Mouse (Mus musculus) forebrain, postnatal 0 days (tissue): ENCODE measurements around the gene Nsun2. TPM values are rescaled to one million over a fixed set of nuclear protein-coding genes. Genes with fewer than 3 reads are reported as not detected.

Source experiments
- ATAC-seq: fragments of 200-750 bp; cut with Nextera tagmentation; 2 replicates; pipeline ENCODE4 v1.8.0; 2017; ENCODE audit warnings: mild to moderate bottlenecking, moderate library complexity
- DNase-seq: peaks from one replicate; pipeline ENCODE4 v3.0.0-alpha.2; 2015
- H3K27ac ChIP-seq: fragments of 300-500 bp; sonication (generic); 2 replicates; pipeline ENCODE4 v1.5.1; 2014; ENCODE audit warnings: low read depth, mild to moderate bottlenecking, antibody characterized with exemption, low read length, moderate library complexity, mixed read lengths
- H3K27me3 ChIP-seq: fragments of 300-500 bp; sonication (generic); 2 replicates; pipeline ENCODE4 v1.6.1; 2014; ENCODE audit warnings: mild to moderate bottlenecking, low read length, mixed read lengths; ENCODE audit not compliant: insufficient read depth
- H3K36me3 ChIP-seq: fragments of 300-500 bp; sonication (generic); 2 replicates; pipeline ENCODE4 v1.6.1; 2014; ENCODE audit warnings: mild to moderate bottlenecking, moderate library complexity; ENCODE audit not compliant: insufficient read depth
- H3K4me1 ChIP-seq: fragments of 300-500 bp; sonication (generic); 2 replicates; pipeline ENCODE4 v1.6.1; 2014; ENCODE audit warnings: antibody characterized with exemption; ENCODE audit not compliant: insufficient read depth
- H3K4me2 ChIP-seq: fragments of 300-500 bp; sonication (generic); 2 replicates; pipeline ENCODE4 v1.6.1; 2014; ENCODE audit warnings: low read depth, mild to moderate bottlenecking, moderate library complexity
- H3K4me3 ChIP-seq: fragments of 300-500 bp; sonication (generic); 2 replicates; pipeline ENCODE4 v1.5.1; 2014; ENCODE audit warnings: low read depth, low read length, mixed read lengths
- H3K9ac ChIP-seq: fragments of 300-500 bp; sonication (generic); 2 replicates; pipeline ENCODE4 v1.6.1; 2014; ENCODE audit warnings: mild to moderate bottlenecking
- H3K9me3 ChIP-seq: fragments of 300-500 bp; sonication (generic); 2 replicates; pipeline ENCODE4 v1.6.1; 2016; ENCODE audit warnings: low read length
- CTCF ChIP-seq: sonication (generic); IDR thresholded peaks from 2 replicates; pipeline ENCODE4 v1.5.1; 2016; ENCODE audit warnings: antibody characterized with exemption, control low read depth, low read depth
- WGBS: fragments of 180-500 bp; shearing (Covaris S2); extraction: QIAGEN DNeasy Blood & Tissue Kit; methylation state at CpG from one replicate; pipeline ENCODE4 v1.1.7; 2014; 5-methylcytosine and 5-hydroxymethylcytosine counted together
- polyA plus RNA-seq: library from polyadenylated mRNA; unstranded; fragments of >200 nt; fragmentation: Nextera tagmentation; extraction: Ambion mirVana; gene quantifications from 2 replicates; pipeline ENCODE4 v1.2.1, GENCODE M21; 2015
- total RNA-seq: library from RNA; depleted of rRNA; stranded (reverse); fragments of >200 nt; gene quantifications from 2 replicates; pipeline ENCODE4 v1.2.3, GENCODE M21; 2014

The Nsun2 gene
- total and polyA plus RNA-seq, 2 experiments from 2014 or later, result 64.3 to 74.4 TPM

GRCm38 (mm10) chr13:69534334-69534653, 748 bp downstream of the Nsun2 start, which contains the start of gene Tent4a:
TSS of gene Tent4a (minus strand) at chr13:69534617.
- no peak for DNase-seq
- peak within 1 kb of the TSS; percentile 83 for H3K4me3 ChIP-seq
- peak within 1 kb of the TSS; percentile 81 for H3K9ac ChIP-seq
- H3K9me3 ChIP-seq, result no peaks in the 10 kb centered on the region
- peak within 1 kb of the TSS; percentile 96 for H3K27ac ChIP-seq
- no peaks in the 10 kb centered on the region for H3K27me3 ChIP-seq
- TF ChIP-seq CTCF, result no peak
- H3K4me1 ChIP-seq, result peaks cover 23% of the 10 kb centered on the region
- H3K4me2 ChIP-seq, result peak within 1 kb of the TSS; percentile 91
- H3K36me3 ChIP-seq, result no peaks in the 10 kb centered on the region
- ATAC-seq, result peak; percentile 81
- 2% methylated on average over 38 of the region's 57 CpGs for WGBS

GRCm38 (mm10) chr13:69534654-69535551, 1.4 kb downstream of the Nsun2 start:
- Histone ChIP-seq H3K4me1 (peaks cover 23% of the 10 kb centered on the region), H3K27me3 (no peaks in the 10 kb centered on the region), H3K9me3 (no peaks in the 10 kb centered on the region), H3K4me3 (peak overlapping the region; percentile 83), H3K36me3 (no peaks in the 10 kb centered on the region), H3K9ac (peak overlapping the region; percentile 81), H3K4me2 (peak overlapping the region; percentile 91), H3K27ac (peak overlapping the region; percentile 96)
- peak; percentile 100 for DNase-seq
- ATAC-seq, result peak; percentile 94
- 2% methylated on average over 83 of the region's 86 CpGs for WGBS
- no peak for TF ChIP-seq CTCF

GRCm38 (mm10) chr13:69536021-69536420, 2.5 kb downstream of the Nsun2 start:
- no peaks in the 10 kb centered on the region for H3K36me3 ChIP-seq
- ATAC-seq (no peak), DNase-seq (no peak)
- no peaks in the 10 kb centered on the region for H3K9me3 ChIP-seq
- no peak overlapping the region for H3K9ac ChIP-seq
- H3K27ac ChIP-seq, result no peak overlapping the region
- TF ChIP-seq CTCF, result no peak
- no peak overlapping the region for H3K4me3 ChIP-seq
- H3K4me2 ChIP-seq, result no peak overlapping the region; the same call in 1 of the 2 replicates
- no peaks in the 10 kb centered on the region for H3K27me3 ChIP-seq
- 75% methylated on average over 4 of the region's 4 CpGs for WGBS
- peaks cover 18% of the 10 kb centered on the region for H3K4me1 ChIP-seq

- Histone ChIP-seq H3K4me3 (no peak overlapping the region), H3K36me3 (no peaks in the 10 kb centered on the region), H3K4me1 (peaks cover 5% of the 10 kb centered on the region; the same call in 1 of the 2 replicates), H3K9ac (no peak overlapping the region), H3K9me3 (no peaks in the 10 kb centered on the region), H3K27ac (no peak overlapping the region), H3K4me2 (no peak overlapping the region), H3K27me3 (no peaks in the 10 kb centered on the region)
- WGBS, result 73% methylated on average over 7 of the region's 7 CpGs
- no peak for DNase-seq
- ATAC-seq, result no peak
- TF ChIP-seq CTCF, result no peak
Measured at GRCm38 (mm10) chr13:69537366-69537765, 3.8 kb downstream of the Nsun2 start.

GRCm38 (mm10) chr13:69538327-69538726, 4.8 kb downstream of the Nsun2 start:
- DNase-seq (no peak), ATAC-seq (no peak)
- Histone ChIP-seq H3K27ac (no peak overlapping the region), H3K9me3 (no peaks in the 10 kb centered on the region), H3K4me3 (no peak overlapping the region), H3K9ac (no peak overlapping the region), H3K4me1 (no peaks in the 10 kb centered on the region), H3K27me3 (no peaks in the 10 kb centered on the region), H3K36me3 (no peaks in the 10 kb centered on the region), H3K4me2 (no peak overlapping the region)
- WGBS, result 28% methylated on average over 4 of the region's 4 CpGs
- TF ChIP-seq CTCF, result no peak

- Histone ChIP-seq H3K4me2 (no peak overlapping the region), H3K27ac (no peak overlapping the region), H3K27me3 (no peaks in the 10 kb centered on the region; the same call in 1 of the 2 replicates), H3K4me1 (no peaks in the 10 kb centered on the region), H3K9me3 (no peaks in the 10 kb centered on the region), H3K9ac (no peak overlapping the region), H3K4me3 (no peak overlapping the region), H3K36me3 (no peaks in the 10 kb centered on the region)
- TF ChIP-seq CTCF, result no peak
- ATAC-seq, result no peak
- DNase-seq, result no peak
- WGBS, result 77% methylated on average over 6 of the region's 6 CpGs
Measured at GRCm38 (mm10) chr13:69541209-69541608, 7.7 kb downstream of the Nsun2 start.

GRCm38 (mm10) chr13:69541776-69542175, 8.2 kb downstream of the Nsun2 start:
- no peak overlapping the region for H3K4me2 ChIP-seq

More at GRCm38 (mm10) chr13:69541776-69542175, 8.2 kb downstream of the Nsun2 start:
- Histone ChIP-seq H3K4me1 (no peaks in the 10 kb centered on the region), H3K9me3 (no peaks in the 10 kb centered on the region), H3K27ac (no peak overlapping the region), H3K27me3 (no peaks in the 10 kb centered on the region; the same call in 1 of the 2 replicates), H3K36me3 (no peaks in the 10 kb centered on the region), H3K4me3 (no peak overlapping the region), H3K9ac (no peak overlapping the region)
- TF ChIP-seq CTCF, result no peak
- 66% methylated on average over 10 of the region's 10 CpGs for WGBS
- DNase-seq (no peak), ATAC-seq (peak; percentile 24; the same call in 1 of the 2 replicates)
